Mouse (Mus musculus): ENCODE measurements around the gene Mapkbp1.

- TF ChIP-seq CTCF (IDR thresholded peaks at IDR 0.05; ENCODE audit: control insufficient read depth, insufficient read depth, insufficient read length) (no peak), MAX (IDR thresholded peaks at IDR 0.05) (no peak), CEBPB (IDR thresholded peaks at IDR 0.05; ENCODE audit: low read depth) (no peak), USF1 (IDR thresholded peaks at IDR 0.05; ENCODE audit: low read depth) (no peak)
Measured at GRCm38 (mm10) chr2:120055923-120056322, 83.4 kb downstream of the Mapkbp1 start.

All from C2C12 (cell line).